Mouse (Mus musculus) lung, postnatal 0 days (tissue): Measurements from ENCODE around the gene Eif2a.

Source experiments
- CTCF ChIP-seq: IDR thresholded peaks from 2 replicates; pipeline ENCODE4 v1.5.1; 2016; ENCODE audit warnings: antibody characterized with exemption, mild to moderate bottlenecking
- EP300 ChIP-seq: IDR thresholded peaks from 2 replicates; pipeline ENCODE4 v1.6.1; 2016; ENCODE audit warnings: antibody characterized with exemption, mild to moderate bottlenecking, control low read depth

DNA sequence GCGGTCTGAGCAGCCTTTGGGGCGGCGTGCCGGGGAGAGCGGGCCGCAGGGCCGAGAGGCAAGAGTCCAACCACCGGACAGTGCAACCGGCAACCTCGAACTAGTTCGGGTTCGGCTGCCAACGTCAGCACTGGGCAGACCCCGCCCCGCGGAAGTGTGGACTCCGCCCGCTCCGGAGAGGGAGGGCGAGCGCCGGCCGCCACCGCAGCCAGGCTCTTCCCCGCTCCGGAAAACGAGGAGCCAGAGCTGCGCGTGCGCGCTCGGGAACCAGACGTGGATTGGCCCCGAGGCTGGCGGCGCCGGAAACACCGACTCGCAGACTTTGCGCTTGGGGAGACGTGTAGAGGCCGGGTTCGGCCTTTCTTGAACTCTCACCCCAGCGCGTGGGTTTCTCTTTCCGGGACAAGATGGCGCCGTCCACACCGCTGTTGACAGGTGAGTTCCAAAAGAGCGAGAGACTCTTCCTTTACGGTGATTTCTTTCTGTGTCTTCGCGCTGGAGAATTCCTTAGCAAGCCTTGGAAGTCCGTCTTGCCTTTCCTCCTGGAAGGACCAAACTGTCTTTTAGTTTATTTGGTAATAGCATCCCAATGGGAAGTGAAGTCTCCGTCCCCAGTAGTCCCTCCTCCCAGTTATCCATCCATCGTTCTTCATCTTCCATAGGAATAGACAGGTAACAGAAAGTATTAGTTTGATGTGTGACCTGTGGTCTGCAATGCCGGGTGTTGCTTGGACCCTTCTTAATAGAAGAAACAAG lies at the start of gene Eif2a, which contains the start of gene Serp1:
- TF ChIP-seq CTCF: no peak
- TF ChIP-seq EP300: peak; percentile 25; the same call in 1 of the 2 replicates
